Mouse (Mus musculus): Measurements from ENCODE around the gene Ss18l2.

Ss18l2 gene

DNA sequence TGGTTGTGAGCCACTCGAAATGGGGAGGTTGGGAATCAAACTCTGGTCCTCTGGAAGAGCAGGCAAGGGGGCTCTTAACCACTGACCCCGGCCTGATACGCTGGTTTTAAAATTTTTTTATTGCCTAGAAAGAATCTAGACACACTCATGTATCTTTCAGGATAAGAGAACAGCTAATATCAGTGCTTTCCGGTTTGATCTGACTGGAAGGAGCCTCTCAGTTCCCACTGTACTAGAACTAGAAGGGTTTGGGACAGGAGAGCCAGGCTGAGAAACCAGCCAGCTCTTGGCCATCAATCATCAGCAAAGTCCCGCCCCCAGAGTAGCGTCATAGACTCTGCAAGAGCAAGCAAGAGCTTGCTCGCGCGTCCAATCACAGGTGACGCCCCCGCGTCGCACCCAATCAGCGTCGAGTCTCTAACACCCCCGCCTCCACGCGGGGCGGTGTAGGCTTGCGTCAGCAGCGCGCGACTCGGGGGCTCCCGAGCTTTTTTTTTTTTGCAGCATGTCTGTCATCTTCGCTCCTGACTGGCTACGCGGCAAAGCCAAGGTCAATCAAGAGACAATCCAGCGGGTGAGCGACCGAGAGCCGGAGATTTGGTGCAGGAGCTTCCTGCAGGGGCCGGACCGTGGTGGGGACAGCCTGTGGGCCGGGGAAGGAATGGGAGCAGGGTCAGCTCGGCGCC is at the start of gene Ss18l2:
Gene Ss18l2, plus strand, starts transcription at position 432 of the 686 bp plus-strand sequence.
- peak; percentile 96 for DNase-seq (ENCODE audit: low spot score)

GRCm38 (mm10) chr9:121663467-121663866 is 46.7 kb upstream of the Ss18l2 start:
- no peak for DNase-seq (ENCODE audit: low spot score)

DNA sequence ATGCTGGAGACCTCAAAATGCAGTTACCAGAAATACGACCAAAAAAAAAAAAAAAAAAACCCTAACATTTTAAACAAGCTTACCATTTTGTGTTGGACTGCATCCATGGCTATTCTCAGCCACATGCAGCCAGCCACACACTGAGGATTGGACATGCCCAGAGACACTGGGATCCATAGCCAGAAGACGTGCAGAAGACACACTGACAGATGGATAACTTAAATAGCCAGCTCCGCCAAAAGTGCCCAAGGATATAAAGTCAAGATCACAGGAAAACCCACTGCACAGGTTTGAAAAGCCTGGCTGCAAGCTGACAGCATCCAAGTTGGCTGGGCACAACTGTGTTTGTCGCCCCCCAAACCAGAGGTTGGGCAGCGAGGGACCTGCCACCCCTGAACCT is 46.0 kb upstream of the Ss18l2 start:
- no peak for DNase-seq (ENCODE audit: low spot score)

DNA sequence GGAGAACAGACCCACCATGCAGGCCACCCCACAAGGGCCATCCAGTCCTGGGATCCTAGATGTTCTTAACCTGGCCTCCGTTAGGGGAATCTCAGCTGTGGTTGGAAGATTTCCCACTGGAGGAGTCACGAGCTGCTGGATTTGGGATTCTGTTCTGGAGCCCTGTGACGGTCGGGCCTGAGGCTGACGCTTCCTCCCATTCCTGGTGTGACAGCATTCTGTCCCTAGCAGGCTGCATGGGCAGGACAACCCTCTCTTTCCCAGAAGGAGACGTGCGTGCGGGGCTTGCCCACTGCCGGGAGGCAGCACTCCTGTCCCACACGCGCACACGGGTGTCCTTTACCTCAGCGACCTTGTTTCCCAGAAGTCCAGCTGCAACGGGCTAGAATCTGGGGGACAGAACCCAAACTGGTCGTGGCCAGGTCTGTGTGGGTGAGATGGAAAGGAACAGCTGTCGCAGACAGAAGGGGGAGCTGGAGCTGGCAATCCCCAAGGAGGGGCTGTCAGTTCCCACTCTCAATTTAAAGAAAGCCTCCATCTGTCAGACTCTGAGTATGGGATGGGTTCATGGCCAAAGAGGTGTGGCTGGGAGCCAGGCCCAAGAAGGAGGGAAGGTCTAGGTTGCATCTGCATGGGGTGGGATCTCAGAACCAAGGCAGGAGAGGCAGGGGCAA is 43.0 kb upstream of the Ss18l2 start:
- no peak for DNase-seq (ENCODE audit: low spot score)

DNA sequence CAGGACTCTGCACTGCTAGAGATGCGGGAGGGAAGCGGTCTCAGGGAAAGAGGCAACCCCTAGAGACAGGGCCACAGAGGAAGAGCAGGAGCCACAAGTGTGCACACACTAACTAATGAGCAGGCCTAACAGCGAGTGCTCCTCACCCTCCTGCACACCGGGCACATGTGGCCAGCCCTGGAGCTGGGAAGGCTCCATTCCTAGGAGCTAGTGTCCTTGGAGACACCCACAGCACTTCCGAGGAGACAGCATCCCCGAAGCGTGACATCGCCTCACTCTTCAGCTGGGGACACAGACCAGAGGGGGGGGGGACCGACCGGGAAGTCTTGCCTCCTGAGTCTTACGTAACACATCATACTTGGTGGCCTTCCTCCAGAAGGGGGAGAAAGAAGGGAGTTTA is 42.3 kb upstream of the Ss18l2 start:
- DNase-seq (ENCODE audit: low spot score) = no peak

DNA sequence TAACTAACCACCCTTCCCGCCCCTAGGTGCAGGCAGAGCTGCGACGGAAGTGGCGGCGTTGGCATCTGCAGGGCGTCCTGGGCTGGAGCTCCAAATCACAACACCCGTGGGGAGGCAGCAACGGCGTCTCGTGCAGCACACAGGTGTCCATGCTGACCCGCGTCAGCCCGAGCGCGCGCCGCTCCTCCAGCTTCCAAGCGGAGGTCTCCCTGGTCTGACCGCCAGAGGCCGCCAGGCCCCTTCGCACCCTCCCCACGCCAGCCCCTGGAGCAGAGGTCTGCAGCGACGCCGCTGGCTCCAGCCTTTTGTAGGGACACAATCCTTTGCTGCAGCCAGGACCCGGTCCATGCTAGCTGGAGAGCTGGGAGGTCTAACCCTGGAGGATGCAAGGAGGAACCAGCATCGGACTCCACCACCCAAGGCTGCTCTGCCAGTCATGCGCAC is 40.8 kb upstream of the Ss18l2 start:
- DNase-seq (ENCODE audit: low spot score) = peak; percentile 62

DNA sequence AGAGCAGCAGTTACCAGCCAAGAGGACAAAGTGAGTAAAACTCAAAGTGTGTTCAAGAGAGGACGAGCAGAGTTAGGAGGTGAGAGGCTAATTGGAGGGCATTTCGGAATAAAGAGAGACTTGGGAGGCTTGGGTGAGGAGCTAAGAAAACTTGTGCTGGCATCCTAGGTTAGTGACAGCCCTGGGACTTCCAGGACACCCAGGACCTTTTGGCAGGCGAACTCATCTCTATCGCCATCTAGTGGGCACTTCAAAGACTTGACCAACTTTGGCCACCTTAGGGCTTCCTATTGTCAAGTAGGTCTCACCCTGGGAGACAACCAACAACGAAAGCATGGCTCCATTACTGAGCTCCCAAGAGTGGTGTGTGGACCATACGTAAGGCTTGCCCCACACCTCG is 38.8 kb upstream of the Ss18l2 start:
- DNase-seq (ENCODE audit: low spot score) = peak; percentile 47

- DNase-seq (ENCODE audit: low spot score) = no peak
Observed at GRCm38 (mm10) chr9:121672311-121672710, 37.8 kb upstream of the Ss18l2 start.

DNA sequence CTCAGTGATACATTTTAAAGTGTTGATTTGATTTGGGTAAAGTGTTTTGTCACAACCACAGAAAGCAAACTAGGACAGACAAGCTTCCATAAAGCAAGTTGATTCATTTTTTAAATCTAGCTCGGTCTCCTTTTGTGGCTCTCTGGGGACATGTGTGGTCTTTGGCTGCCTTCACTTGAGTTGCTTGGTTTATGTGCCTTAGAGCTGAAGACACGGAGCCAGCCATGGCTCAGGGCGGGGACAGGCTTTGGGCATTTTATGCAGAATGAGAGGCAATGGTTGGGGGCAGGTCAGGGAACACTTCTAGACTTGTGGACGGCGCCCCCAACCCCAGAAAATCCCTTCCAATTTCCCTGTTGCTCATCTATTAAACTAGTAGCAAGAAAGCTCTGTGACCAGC is 36.4 kb upstream of the Ss18l2 start:
- no peak for DNase-seq (ENCODE audit: low spot score)

GRCm38 (mm10) chr9:121675011-121675410 is 35.1 kb upstream of the Ss18l2 start:
- DNase-seq (ENCODE audit: low spot score) = peak; percentile 90

DNA sequence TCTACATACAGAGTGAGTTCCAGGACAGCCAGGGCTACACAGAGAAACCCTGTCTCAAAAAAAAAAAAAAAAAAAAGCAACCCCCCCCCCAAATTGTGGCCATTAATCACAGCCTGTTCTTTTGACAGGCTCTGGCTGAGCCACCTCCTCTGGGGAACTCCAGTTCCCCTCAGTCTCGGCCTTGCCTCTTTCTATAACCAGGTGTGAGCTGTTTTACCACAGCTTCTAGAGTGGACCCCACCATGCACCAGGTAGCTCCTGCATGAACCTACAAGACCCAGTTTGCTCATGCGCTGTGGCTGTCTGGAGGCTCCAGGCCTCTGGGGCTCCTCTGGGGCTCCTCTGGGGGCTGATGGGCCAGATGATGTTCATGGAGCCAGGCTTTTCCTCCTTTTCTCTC is 34.6 kb upstream of the Ss18l2 start:
- no peak for DNase-seq (ENCODE audit: low spot score)

DNA sequence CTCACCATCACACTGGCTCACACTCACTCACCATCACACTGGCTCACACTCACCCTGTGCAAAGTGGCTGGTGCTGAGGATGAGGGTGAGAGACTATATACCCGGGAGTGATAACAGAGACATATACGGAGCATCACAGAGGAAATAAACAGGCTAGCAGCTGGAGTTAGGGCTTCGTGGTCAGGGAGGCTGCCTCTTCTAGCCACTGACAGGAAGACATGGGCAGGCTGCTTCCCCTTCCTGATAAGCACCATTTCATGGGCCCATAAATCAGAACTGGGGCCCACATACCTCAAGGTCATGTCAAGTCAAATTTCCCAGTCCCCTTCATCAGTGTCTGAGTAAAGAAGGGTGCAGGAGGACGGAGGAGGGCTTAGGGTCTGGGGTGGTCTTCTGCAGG is 33.1 kb upstream of the Ss18l2 start:
- no peak for DNase-seq (ENCODE audit: low spot score)

DNA sequence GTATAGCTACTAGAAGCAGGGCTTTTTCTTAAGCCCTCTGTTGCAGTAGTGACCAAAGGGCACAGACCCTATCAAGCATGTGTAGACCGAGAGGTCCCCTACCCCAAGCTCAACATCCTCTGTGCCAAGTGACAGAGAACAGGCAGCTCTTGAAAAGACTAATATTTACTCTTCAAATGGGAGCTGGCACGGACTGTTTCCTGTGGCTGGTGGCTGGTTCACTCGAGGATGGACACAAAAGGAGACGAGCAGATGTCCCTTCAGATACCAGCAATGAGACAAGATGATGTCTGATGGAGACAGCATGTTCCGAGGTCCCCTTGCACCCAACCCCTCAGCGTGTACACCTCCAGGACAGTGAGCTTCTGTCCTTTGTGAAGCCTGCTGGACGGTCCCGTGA is 32.7 kb upstream of the Ss18l2 start:
- no peak for DNase-seq (ENCODE audit: low spot score)

DNA sequence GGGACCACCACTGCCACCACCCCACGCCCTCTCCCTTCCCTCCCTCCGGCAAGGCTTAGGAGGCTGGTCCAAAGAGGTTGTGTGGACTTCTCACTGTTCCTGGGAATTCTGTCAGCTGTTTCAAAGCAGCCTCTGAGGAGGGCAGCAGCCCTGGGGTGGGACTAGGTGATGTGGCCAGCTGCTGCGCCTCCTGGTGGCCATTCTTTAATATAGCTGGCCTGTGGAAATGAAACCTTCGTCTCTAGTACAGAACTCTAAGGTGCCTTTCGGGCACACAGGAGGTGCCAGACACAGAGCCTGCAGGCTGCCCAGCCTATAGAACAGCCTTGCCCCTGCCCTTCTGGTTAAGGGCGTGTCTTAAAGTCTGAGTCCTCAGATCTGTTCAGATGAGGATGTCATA is 30.6 kb upstream of the Ss18l2 start:
- peak; percentile 64 for DNase-seq (ENCODE audit: low spot score)

DNA sequence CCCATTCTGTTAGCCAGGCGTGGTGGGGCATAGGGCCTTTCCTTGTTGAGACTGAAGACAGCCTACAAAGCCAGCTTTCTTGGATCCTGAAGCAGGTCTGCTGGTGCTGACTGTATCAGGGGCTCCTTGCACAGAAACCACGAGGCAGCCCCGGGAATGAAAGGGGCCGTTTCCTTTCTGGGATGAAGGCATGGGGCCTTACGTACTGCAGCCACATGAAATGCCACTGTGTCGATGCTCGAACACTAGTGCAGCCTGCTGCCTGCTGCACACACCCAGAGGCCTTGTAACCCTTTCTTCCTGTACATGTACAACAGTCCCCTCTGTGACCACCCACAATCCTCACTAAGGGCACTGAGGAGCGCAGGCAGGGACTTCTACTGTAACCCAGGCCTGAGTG is 28.9 kb upstream of the Ss18l2 start:
- no peak for DNase-seq (ENCODE audit: low spot score)

GRCm38 (mm10) chr9:121682037-121682680 is 28.0 kb upstream of the Ss18l2 start:
- DNase-seq (ENCODE audit: low spot score) = peak; percentile 67

- DNase-seq (ENCODE audit: low spot score) = no peak
Observed at GRCm38 (mm10) chr9:121684702-121685101, 25.4 kb upstream of the Ss18l2 start.

GRCm38 (mm10) chr9:121690200-121690651 is 19.9 kb upstream of the Ss18l2 start:
- no peak for DNase-seq (ENCODE audit: low spot score)

DNA sequence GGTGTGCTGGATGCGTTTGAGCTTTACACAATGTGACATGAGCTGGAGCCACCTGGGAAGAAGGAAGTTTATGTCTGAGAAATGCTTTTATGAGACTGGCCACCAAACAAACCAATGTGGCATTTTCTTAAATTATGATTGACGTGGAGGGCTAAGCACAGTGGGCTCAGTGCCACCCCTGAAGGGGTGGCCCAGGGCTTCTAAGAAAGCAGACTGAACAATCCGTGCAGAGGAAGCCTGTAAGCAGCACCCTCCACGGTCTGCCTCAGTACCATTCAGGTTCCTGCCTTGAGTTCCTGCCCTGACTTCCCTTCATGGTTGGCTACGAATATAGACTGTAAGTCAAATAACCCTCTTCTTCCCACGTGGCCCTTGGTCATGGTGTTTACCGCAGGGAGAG is 19.4 kb upstream of the Ss18l2 start:
- DNase-seq (ENCODE audit: low spot score) = no peak

DNA sequence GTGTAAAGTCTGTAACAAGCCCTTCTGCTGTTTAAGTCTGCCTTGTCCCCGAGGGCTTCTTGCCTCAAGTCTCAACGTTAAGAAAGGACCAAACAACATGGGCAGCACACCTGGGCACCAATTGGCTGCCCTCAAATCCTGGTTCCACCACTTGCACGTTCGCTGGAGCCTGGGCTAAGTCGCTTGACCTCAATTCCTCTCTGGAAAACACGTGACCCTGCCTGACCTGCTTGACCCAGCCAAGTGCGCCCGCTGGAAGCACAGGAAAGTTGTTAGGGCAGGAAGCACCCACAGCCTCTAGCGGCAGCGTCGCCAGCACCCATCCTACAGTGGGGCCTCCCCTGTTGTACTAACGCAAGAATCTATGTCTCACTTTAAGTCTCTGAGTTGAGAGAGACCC is 15.4 kb upstream of the Ss18l2 start:
- DNase-seq (ENCODE audit: low spot score) = no peak

- DNase-seq (ENCODE audit: low spot score) = no peak
Observed at GRCm38 (mm10) chr9:121696626-121697025, 13.5 kb upstream of the Ss18l2 start.

DNA sequence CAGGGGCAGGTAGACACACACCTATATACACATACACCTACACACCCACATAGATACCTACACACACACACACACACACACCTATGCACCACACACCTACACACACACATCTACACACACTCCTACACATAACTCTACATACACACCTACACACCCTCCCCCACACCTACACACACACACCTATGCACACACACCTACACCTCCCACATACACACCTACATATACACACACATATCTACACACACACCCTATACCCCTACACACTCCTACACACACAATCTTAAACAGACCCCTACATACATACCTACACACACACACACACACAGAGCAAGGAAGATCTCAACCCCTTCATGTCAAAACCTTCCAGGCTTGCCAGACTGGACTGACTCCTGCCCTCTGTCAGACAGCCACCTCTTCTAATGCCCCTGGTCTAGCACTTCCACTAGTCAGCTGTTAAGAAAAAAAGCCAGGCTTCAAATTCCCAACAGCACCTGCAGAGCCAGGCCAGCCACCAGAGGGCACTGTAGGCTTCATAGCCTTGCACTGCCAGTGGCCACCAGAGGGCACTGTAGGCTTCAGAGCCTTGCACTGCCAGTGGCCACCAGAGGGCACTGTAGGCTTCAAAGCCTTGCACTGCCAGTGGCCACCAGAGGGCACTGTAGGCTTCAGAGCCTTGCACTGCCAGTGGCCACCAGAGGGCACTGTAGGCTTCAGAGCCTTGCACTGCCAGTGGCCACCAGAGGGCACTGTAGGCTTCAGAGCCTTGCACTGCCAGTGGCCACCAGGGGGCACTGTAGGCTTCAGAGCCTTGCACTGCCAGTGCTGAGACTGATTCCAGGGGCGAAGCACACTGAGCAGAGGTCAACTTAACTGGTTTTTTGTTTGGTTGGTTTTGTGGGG is 12.7 kb upstream of the Ss18l2 start:
- peak; percentile 82 for DNase-seq (ENCODE audit: low spot score)

All from T-cell, adult 2 months (primary cell).